Mouse (Mus musculus): ENCODE results near the gene Heatr6. TPM values are rescaled to one million over a fixed set of nuclear protein-coding genes. Genes with fewer than 3 reads are reported as not detected.

Gene Heatr6
- polyA plus RNA-seq, 1 experiment: 16.6 TPM

DNA sequence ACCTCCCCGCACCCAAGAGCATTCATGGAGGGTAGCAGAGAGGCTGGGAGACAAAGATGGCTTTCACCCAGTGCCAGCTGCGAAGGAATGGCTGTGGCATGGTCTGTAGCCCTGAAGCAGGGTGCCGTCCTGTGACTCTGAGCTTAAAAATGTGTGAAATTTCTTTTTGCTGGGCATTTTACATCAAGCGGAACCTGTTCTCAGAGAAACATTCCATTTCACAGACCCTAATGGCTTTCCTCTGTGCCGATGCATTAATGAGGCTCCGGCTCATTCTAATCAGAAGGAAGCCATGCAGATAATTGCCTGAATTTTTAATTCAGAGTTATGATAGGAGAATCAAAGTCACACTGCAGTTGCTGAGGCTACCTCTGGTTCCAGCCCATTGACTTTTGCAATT is 63.6 kb downstream of the Heatr6 start:
- TF ChIP-seq CTCF (IDR thresholded peaks at IDR 0.05; ENCODE audit: extremely low read depth, insufficient read depth, low read length): no peak
- no peak for TF ChIP-seq POLR2A (IDR thresholded peaks at IDR 0.05; ENCODE audit: extremely low read depth, insufficient read depth, low read length)
- no peak overlapping the region for H3K27ac ChIP-seq (ENCODE audit: insufficient read depth, low read length)
- no peak overlapping the region for H3K4me3 ChIP-seq (ENCODE audit: insufficient read depth, low read length)
- H3K4me1 ChIP-seq (ENCODE audit: control insufficient read depth, insufficient read depth, low read length): no peaks in the 10 kb centered on the region

GRCm38 (mm10) chr11:83817994-83818393 is 64.5 kb downstream of the Heatr6 start:
- no peak overlapping the region for H3K4me3 ChIP-seq (ENCODE audit: insufficient read depth, low read length)
- no peaks in the 10 kb centered on the region for H3K4me1 ChIP-seq (ENCODE audit: control insufficient read depth, insufficient read depth, low read length)
- no peak for TF ChIP-seq CTCF (IDR thresholded peaks at IDR 0.05; ENCODE audit: extremely low read depth, insufficient read depth, low read length)
- no peak for TF ChIP-seq POLR2A (IDR thresholded peaks at IDR 0.05; ENCODE audit: extremely low read depth, insufficient read depth, low read length)
- no peak overlapping the region for H3K27ac ChIP-seq (ENCODE audit: insufficient read depth, low read length)

DNA sequence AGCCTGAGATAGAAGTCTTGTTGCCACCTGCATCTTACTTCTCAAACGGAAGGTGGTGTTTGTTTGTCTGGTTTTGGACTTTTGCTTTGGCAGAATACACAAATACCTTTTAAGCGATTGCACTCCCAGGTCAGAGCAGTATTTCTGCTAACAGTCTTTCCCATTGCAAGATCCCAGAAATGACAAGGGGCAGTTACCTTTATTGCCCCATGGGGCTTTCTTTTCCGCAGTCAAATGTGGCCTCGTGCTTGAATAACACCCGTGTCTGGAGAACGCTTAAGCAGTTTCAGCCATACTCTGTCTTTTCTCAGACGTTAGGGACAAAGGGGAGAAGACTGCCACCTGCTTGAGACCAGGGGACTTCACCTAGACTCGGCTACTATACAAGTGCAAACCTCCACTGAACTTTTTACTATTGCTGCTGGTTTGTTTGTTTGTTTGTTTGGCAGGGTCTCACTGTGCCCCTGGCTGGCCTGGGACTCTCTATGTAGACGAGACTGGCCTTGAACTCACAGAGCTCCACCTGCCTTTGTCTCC is 65.2 kb downstream of the Heatr6 start:
- no peak for TF ChIP-seq POLR2A (IDR thresholded peaks at IDR 0.05; ENCODE audit: extremely low read depth, insufficient read depth, low read length)
- TF ChIP-seq CTCF (IDR thresholded peaks at IDR 0.05; ENCODE audit: extremely low read depth, insufficient read depth, low read length): no peak
- no peak overlapping the region for H3K27ac ChIP-seq (ENCODE audit: insufficient read depth, low read length)
- no peak overlapping the region for H3K4me3 ChIP-seq (ENCODE audit: insufficient read depth, low read length)
- no peaks in the 10 kb centered on the region for H3K4me1 ChIP-seq (ENCODE audit: control insufficient read depth, insufficient read depth, low read length)

- H3K4me1 ChIP-seq (ENCODE audit: control insufficient read depth, insufficient read depth, low read length): no peaks in the 10 kb centered on the region
- no peak overlapping the region for H3K27ac ChIP-seq (ENCODE audit: insufficient read depth, low read length)
- TF ChIP-seq POLR2A (IDR thresholded peaks at IDR 0.05; ENCODE audit: extremely low read depth, insufficient read depth, low read length): no peak
- TF ChIP-seq CTCF (IDR thresholded peaks at IDR 0.05; ENCODE audit: extremely low read depth, insufficient read depth, low read length): no peak
- no peak overlapping the region for H3K4me3 ChIP-seq (ENCODE audit: insufficient read depth, low read length)
Observed at GRCm38 (mm10) chr11:83819806-83820483, 66.4 kb downstream of the Heatr6 start.

DNA sequence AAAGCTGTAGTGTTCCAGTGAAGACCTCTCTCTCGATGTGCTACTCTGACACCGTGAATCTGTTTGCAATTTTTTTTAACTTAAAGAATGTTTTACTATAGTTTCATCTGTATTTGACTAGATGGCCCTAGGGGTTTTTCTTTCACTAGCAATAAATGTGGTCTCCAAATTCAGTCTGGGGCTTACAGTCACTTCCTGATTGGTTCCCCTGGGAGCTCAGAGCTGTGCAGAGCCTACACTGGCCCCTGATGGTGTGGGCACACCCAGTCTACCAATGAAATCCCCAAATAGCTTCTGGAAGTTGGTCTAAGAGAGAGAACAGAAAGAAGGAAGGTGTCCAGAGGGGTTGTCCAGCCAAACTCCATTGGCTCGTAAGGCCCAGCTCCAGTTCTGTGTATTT is 72.6 kb downstream of the Heatr6 start:
- no peak overlapping the region for H3K27ac ChIP-seq (ENCODE audit: insufficient read depth, low read length)
- TF ChIP-seq POLR2A (IDR thresholded peaks at IDR 0.05; ENCODE audit: extremely low read depth, insufficient read depth, low read length) (no peak), CTCF (IDR thresholded peaks at IDR 0.05; ENCODE audit: extremely low read depth, insufficient read depth, low read length) (no peak)
- H3K4me1 ChIP-seq (ENCODE audit: control insufficient read depth, insufficient read depth, low read length): no peaks in the 10 kb centered on the region
- H3K4me3 ChIP-seq (ENCODE audit: insufficient read depth, low read length): no peak overlapping the region

- TF ChIP-seq POLR2A (IDR thresholded peaks at IDR 0.05; ENCODE audit: extremely low read depth, insufficient read depth, low read length) (no peak), CTCF (IDR thresholded peaks at IDR 0.05; ENCODE audit: extremely low read depth, insufficient read depth, low read length) (no peak)
Observed at GRCm38 (mm10) chr11:83828553-83829142, 75.2 kb downstream of the Heatr6 start.

DNA sequence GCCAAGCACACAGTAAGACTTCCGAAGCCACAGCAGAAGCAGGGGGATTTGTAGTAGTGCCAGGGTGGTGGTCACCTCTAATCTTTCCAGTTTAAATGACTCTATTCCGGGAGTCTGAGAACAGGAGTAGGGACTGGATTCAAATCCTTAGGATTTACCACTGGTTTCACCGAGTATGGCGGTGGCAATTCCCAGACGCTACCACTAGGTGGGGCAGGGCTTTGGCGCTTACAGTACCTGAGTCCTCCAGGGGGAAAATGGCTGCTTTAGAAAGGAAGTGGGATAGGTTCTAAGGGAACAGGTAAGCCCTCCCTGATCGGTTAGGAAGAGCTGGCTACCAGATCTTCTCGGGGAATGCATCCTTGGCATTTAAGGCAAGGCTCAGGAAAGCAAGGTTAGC is 78.9 kb downstream of the Heatr6 start:
- TF ChIP-seq POLR2A (IDR thresholded peaks at IDR 0.05; ENCODE audit: extremely low read depth, insufficient read depth, low read length) (no peak), CTCF (IDR thresholded peaks at IDR 0.05; ENCODE audit: extremely low read depth, insufficient read depth, low read length) (peak; percentile 36; the same call in 1 of the 2 replicates)
- Histone ChIP-seq H3K27ac (ENCODE audit: insufficient read depth, low read length) (no peak overlapping the region), H3K4me1 (ENCODE audit: control insufficient read depth, insufficient read depth, low read length) (no peaks in the 10 kb centered on the region)

More at GRCm38 (mm10) chr11:83828553-83829142, 75.2 kb downstream of the Heatr6 start:
- no peaks in the 10 kb centered on the region for H3K4me1 ChIP-seq (ENCODE audit: control insufficient read depth, insufficient read depth, low read length)
- H3K27ac ChIP-seq (ENCODE audit: insufficient read depth, low read length): no peak overlapping the region
- H3K4me3 ChIP-seq (ENCODE audit: insufficient read depth, low read length): no peak overlapping the region

More for the DNA sequence above, 78.9 kb downstream of the Heatr6 start:
- no peak overlapping the region for H3K4me3 ChIP-seq (ENCODE audit: insufficient read depth, low read length)

Other genes with a start within 250 kb of the Heatr6 start
- gene Heatr9, start 231.5 kb upstream of the Heatr6 start, polyA plus RNA-seq (2012; rRNA removed): not detected in 2 replicates
- gene Ccl5, start 223.2 kb upstream of the Heatr6 start, polyA plus RNA-seq (2012; rRNA removed): 0.58 and 1.0 TPM in 2 replicates
- 1.7 and 2.1 TPM in 2 replicates for gene Ccl9, start 175.1 kb upstream of the Heatr6 start, polyA plus RNA-seq (2012; rRNA removed)
- 2.8 and 3.6 TPM in 2 replicates for gene Ccl6, start 160.6 kb upstream of the Heatr6 start, polyA plus RNA-seq (2012; rRNA removed)
- not detected in 2 replicates for gene Rpl9-ps1, start 108.1 kb upstream of the Heatr6 start, polyA plus RNA-seq (2012; rRNA removed)
- gene Ccl3, start 104.3 kb upstream of the Heatr6 start, polyA plus RNA-seq (2012; rRNA removed): 0.76 and 0.84 TPM in 2 replicates
- gene Ccl4, start 91.1 kb upstream of the Heatr6 start, polyA plus RNA-seq (2012; rRNA removed): 0.35 and 0.42 TPM in 2 replicates
- gene Wfdc17, start 49.7 kb upstream of the Heatr6 start, polyA plus RNA-seq (2012; rRNA removed): 0.49 and 1.3 TPM in 2 replicates
- 4.2 and 5.8 TPM in 2 replicates for gene Wfdc18, start 44.7 kb upstream of the Heatr6 start, polyA plus RNA-seq (2012; rRNA removed)
- gene Wfdc21, start 6.8 kb upstream of the Heatr6 start, polyA plus RNA-seq (2012; rRNA removed): not detected in 2 replicates
- 0.04 TPM in 1 of 2 replicates, not detected in the other for gene Hnf1b, start 96.4 kb downstream of the Heatr6 start, polyA plus RNA-seq (2012; rRNA removed)
- 12.3 and 13.5 TPM in 2 replicates for gene Ddx52, start 188.4 kb downstream of the Heatr6 start, polyA plus RNA-seq (2012; rRNA removed)
- gene Synrg, start 210.7 kb downstream of the Heatr6 start, polyA plus RNA-seq (2012; rRNA removed): 22.3 and 23.2 TPM in 2 replicates